Mouse (Mus musculus) forebrain, embryonic 13.5 days (tissue): ENCODE measurements around the gene Mycbp2. TPM values are rescaled to one million over a fixed set of nuclear protein-coding genes. Genes with fewer than 3 reads are reported as not detected.

Source experiments
- ATAC-seq: fragments of 200-750 bp; cut with Nextera tagmentation; 2 replicates; pipeline ENCODE4 v1.8.0; 2017
- H3K27ac ChIP-seq: fragments of 300-500 bp; sonication (generic); 2 replicates; pipeline ENCODE4 v1.5.1; 2015; ENCODE audit warnings: inconsistent platforms, mild to moderate bottlenecking, moderate library complexity
- H3K27me3 ChIP-seq: fragments of 300-500 bp; sonication (generic); 2 replicates; pipeline ENCODE4 v1.6.1; 2015; ENCODE audit warnings: mild to moderate bottlenecking, inconsistent platforms
- H3K36me3 ChIP-seq: fragments of 300-500 bp; sonication (generic); 2 replicates; pipeline ENCODE4 v1.6.1; 2015; ENCODE audit warnings: mild to moderate bottlenecking, inconsistent platforms; ENCODE audit not compliant: poor library complexity, severe bottlenecking
- H3K4me1 ChIP-seq: fragments of 300-500 bp; sonication (generic); 2 replicates; pipeline ENCODE4 v1.6.1; 2015; ENCODE audit warnings: inconsistent platforms
- H3K4me2 ChIP-seq: fragments of 300-500 bp; sonication (generic); 2 replicates; pipeline ENCODE4 v1.6.1; 2015; ENCODE audit warnings: inconsistent platforms, mild to moderate bottlenecking, moderate library complexity
- H3K4me3 ChIP-seq: fragments of 300-500 bp; sonication (generic); 2 replicates; pipeline ENCODE4 v1.5.1; 2015; ENCODE audit warnings: mild to moderate bottlenecking, inconsistent platforms
- H3K9ac ChIP-seq: fragments of 300-500 bp; sonication (generic); 2 replicates; pipeline ENCODE4 v1.6.1; 2015; ENCODE audit warnings: mild to moderate bottlenecking, inconsistent platforms
- H3K9me3 ChIP-seq: fragments of 300-500 bp; sonication (generic); replicated peaks from 2 replicates; pipeline ENCODE4 v1.6.1; 2016; ENCODE audit warnings: inconsistent platforms
- WGBS: fragments of 180-500 bp; shearing (Covaris S2); methylation state at CpG from one replicate; pipeline ENCODE4 v1.1.7; 2015; 5-methylcytosine and 5-hydroxymethylcytosine counted together
- polyA plus RNA-seq: library from polyadenylated mRNA; unstranded; fragments of >200 nt; fragmentation: Nextera tagmentation; extraction: Ambion mirVana; gene quantifications from 2 replicates; pipeline ENCODE4 v1.2.1, GENCODE M21; 2015

Mycbp2 gene
- polyA plus RNA-seq, 1 experiment from 2014 or later = 36.2 TPM

DNA sequence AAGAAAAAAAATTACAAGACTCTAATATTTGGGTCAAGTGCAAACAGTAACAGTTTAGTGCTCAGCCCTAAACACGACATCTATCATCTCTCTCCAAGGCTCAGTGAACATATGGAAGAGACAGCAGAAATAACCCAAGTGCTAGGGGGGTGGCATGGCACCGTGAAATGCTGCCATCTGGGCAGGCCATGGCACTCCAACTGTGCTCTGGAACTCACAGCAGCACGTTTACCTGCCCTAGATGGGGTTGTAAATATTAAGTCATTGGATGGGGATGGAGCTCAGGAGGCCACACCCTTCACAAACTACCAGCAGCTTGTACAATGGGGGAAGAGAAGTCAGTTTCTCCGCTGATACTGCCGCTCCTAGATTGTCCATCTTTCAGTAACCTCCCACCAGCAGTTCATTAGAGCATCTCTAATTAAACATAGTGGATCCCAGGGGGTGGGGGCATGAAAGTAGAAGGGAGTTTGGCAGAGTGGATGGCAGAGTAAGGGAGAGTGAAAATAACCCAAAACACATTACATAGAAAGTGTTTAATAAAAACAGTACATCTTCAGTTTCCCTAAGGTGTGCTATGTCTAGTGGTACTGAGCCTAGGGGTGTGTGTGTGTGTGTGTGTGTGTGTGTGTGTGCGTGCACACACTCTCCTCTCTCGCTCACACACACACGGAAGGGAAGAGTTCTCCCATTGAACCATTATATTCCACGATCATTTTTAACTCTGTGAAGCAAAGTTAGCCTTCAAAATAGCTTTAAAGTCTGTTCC is 267.2 kb downstream of the Mycbp2 start:
- Histone ChIP-seq H3K27me3 (no peaks in the 10 kb centered on the region), H3K9ac (no peak overlapping the region), H3K4me3 (no peak overlapping the region), H3K36me3 (peaks cover 36% of the 10 kb centered on the region), H3K27ac (no peak overlapping the region), H3K9me3 (no peaks in the 10 kb centered on the region), H3K4me1 (no peaks in the 10 kb centered on the region), H3K4me2 (no peak overlapping the region)
- peak; percentile 69 for ATAC-seq
- WGBS = 85% methylated on average over 9 of the region's 9 CpGs

DNA sequence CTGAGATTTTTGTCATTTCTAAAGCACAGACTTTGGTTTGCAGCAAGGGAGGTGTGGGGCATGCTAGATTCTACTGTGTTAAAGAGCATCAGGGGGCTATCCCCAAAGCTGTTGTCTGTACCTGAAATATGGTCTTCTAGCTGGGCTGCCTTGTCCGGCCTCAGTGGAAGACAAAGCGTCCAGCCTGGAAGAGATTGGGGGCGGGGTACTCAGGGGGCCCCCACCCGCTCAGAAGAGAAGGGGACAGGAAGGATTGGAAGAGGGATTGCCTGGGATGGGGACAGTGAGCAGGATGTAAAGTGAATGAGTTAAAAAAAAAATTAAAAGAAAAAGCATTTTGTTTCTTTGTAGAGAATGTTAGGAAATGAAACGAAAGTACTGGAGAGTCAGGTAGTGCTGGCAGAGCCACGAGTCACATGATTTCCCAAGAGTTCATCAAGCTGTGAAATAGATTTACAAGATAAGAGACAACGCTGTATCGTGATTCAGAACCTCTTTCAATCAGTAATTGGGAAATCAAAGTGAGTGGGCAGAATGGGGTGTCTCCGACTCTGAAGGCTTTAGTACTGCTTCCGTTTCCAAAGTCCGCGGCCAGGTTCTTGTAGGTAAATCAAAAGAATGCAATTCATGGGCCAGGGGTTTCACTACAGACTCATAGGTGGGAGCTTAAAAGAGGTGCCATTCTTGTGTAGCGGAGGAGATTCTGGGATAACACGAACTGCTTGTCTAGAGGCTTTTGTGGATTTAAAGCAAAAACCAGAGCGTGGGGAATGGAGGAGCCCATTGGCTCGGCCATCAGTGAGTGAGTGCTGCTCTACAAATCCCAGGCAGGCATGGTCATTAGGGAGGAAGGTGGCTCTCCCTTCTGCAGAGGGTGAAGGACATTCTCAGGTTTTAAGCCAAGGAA is 268.4 kb downstream of the Mycbp2 start:
- no peak overlapping the region for H3K4me2 ChIP-seq
- 91% methylated on average over 16 of the region's 16 CpGs for WGBS
- no peak overlapping the region for H3K9ac ChIP-seq
- no peaks in the 10 kb centered on the region for H3K27me3 ChIP-seq
- peaks cover 33% of the 10 kb centered on the region for H3K36me3 ChIP-seq
- no peaks in the 10 kb centered on the region for H3K4me1 ChIP-seq
- no peaks in the 10 kb centered on the region for H3K9me3 ChIP-seq
- no peak overlapping the region for H3K27ac ChIP-seq
- ATAC-seq = no peak
- H3K4me3 ChIP-seq = no peak overlapping the region

DNA sequence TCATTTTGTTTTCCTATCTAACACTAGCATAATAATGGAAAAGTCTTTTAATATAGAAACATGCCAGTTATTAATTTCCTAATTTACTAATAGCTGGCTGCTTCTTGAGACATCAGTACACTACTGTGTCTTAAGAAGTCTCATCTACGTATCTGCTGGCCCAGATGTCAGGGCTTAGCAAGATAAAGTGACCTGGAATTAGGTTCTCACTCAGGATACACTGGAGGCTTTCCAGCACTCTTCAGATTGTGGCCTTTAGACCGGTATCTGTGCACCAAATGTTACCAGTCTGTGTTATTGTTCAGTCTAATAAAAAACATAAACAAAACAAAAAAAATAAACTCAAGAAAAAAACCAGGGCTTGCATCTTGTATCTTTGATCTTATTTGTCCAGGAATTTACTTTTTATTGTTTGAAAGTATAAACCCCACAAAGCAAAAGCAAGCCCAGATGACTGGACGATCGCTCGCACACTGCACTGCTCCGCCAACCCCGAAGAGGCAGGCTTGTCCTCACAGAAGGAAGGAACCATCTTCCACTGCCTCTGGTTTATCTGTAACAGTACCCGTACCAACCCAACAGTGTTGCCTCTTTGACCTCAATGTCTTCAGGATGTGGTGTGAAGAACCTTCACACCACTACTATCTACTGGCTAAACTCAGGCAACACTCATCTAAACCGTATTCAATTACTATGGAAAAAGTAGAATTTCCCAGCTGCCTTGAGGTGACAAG is 269.2 kb downstream of the Mycbp2 start:
- no peaks in the 10 kb centered on the region for H3K4me1 ChIP-seq
- no peak for ATAC-seq
- H3K4me3 ChIP-seq = no peak overlapping the region
- H3K9ac ChIP-seq = no peak overlapping the region
- peaks cover 33% of the 10 kb centered on the region for H3K36me3 ChIP-seq
- no peaks in the 10 kb centered on the region for H3K9me3 ChIP-seq
- no peak overlapping the region for H3K4me2 ChIP-seq
- no peak overlapping the region for H3K27ac ChIP-seq
- no peaks in the 10 kb centered on the region for H3K27me3 ChIP-seq
- WGBS = 93% methylated on average over 9 of the region's 9 CpGs

- H3K4me1 ChIP-seq = peaks cover 6% of the 10 kb centered on the region
- 76% methylated on average over 7 of the region's 7 CpGs for WGBS
- H3K4me3 ChIP-seq = no peak overlapping the region
- no peak overlapping the region for H3K4me2 ChIP-seq
- peaks cover 33% of the 10 kb centered on the region for H3K36me3 ChIP-seq
- H3K27ac ChIP-seq = no peak overlapping the region
- ATAC-seq = no peak
- no peak overlapping the region for H3K9ac ChIP-seq
- H3K27me3 ChIP-seq = no peaks in the 10 kb centered on the region
- no peaks in the 10 kb centered on the region for H3K9me3 ChIP-seq
Observed at GRCm38 (mm10) chr14:103075166-103075565, 271.4 kb downstream of the Mycbp2 start.

GRCm38 (mm10) chr14:103073825-103074224 is 272.8 kb downstream of the Mycbp2 start:
- H3K9me3 ChIP-seq = no peaks in the 10 kb centered on the region
- H3K4me1 ChIP-seq = peaks cover 6% of the 10 kb centered on the region
- peaks cover 28% of the 10 kb centered on the region for H3K36me3 ChIP-seq
- no peak overlapping the region for H3K4me2 ChIP-seq
- WGBS = 84% methylated on average over 8 of the region's 8 CpGs
- H3K9ac ChIP-seq = no peak overlapping the region
- no peaks in the 10 kb centered on the region for H3K27me3 ChIP-seq
- no peak overlapping the region for H3K4me3 ChIP-seq
- no peak overlapping the region for H3K27ac ChIP-seq
- ATAC-seq = no peak

GRCm38 (mm10) chr14:103072731-103073130 is 273.9 kb downstream of the Mycbp2 start:
- no peak for ATAC-seq

GRCm38 (mm10) chr14:103071471-103071870 is 275.1 kb downstream of the Mycbp2 start:
- no peak for ATAC-seq
- Histone ChIP-seq H3K4me1 (peaks cover 6% of the 10 kb centered on the region), H3K36me3 (peaks cover 17% of the 10 kb centered on the region), H3K27ac (no peak overlapping the region), H3K4me2 (no peak overlapping the region), H3K9ac (no peak overlapping the region), H3K9me3 (no peaks in the 10 kb centered on the region), H3K4me3 (no peak overlapping the region), H3K27me3 (no peaks in the 10 kb centered on the region)
- 95% methylated on average over 12 of the region's 12 CpGs for WGBS

More at GRCm38 (mm10) chr14:103072731-103073130, 273.9 kb downstream of the Mycbp2 start:
- Histone ChIP-seq H3K4me3 (no peak overlapping the region), H3K9ac (no peak overlapping the region), H3K27me3 (no peaks in the 10 kb centered on the region), H3K9me3 (no peaks in the 10 kb centered on the region), H3K4me2 (no peak overlapping the region), H3K27ac (no peak overlapping the region), H3K4me1 (peaks cover 6% of the 10 kb centered on the region), H3K36me3 (peaks cover 24% of the 10 kb centered on the region)
- 89% methylated on average over 4 of the region's 4 CpGs for WGBS

DNA sequence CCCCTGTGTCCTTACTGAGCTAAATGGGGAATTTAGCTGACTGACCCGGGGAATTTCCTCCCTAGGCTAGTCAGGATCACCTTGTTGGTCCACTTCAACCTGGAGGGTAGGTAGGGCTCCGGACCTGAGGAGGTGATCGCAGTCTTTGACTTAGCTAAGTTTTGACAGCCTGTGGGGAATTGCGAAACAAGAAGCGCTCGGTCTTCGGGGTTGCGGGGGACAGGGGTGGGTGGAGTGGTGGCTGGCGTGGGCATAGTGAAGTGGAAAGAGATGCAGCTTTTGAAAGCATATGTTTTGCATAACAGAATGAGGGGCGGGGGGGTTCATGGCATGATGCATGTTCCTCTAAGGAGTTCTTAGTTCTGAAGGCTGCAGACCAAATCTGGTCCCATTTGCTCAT is 275.8 kb downstream of the Mycbp2 start:
- ATAC-seq = no peak
- Histone ChIP-seq H3K27ac (no peak overlapping the region), H3K4me3 (peak overlapping the region; percentile 63), H3K36me3 (peaks cover 13% of the 10 kb centered on the region), H3K4me1 (peaks cover 6% of the 10 kb centered on the region), H3K27me3 (no peaks in the 10 kb centered on the region), H3K4me2 (peak overlapping the region; percentile 81), H3K9me3 (no peaks in the 10 kb centered on the region), H3K9ac (peak overlapping the region; percentile 76)
- WGBS = 6% methylated on average over 10 of the region's 10 CpGs

GRCm38 (mm10) chr14:103069864-103070611 is 276.6 kb downstream of the Mycbp2 start, which contains the start of gene Cln5:
TSS of gene Cln5 (plus strand) at chr14:103070216.
- Histone ChIP-seq H3K36me3 (peaks cover 13% of the 10 kb centered on the region), H3K4me1 (peaks cover 11% of the 10 kb centered on the region), H3K4me3 (peak within 1 kb of the TSS; percentile 63), H3K27ac (peak within 1 kb of the TSS; percentile 69), H3K9me3 (no peaks in the 10 kb centered on the region), H3K9ac (peak within 1 kb of the TSS; percentile 76), H3K4me2 (peak within 1 kb of the TSS; percentile 81), H3K27me3 (no peaks in the 10 kb centered on the region)
- under 1% methylated on average over 65 of the region's 65 CpGs for WGBS
- peak; percentile 96 for ATAC-seq

GRCm38 (mm10) chr14:103069465-103069863 is 277.1 kb downstream of the Mycbp2 start:
- H3K9ac ChIP-seq = peak overlapping the region; percentile 76
- no peaks in the 10 kb centered on the region for H3K27me3 ChIP-seq
- peak overlapping the region; percentile 69 for H3K27ac ChIP-seq
- peaks cover 11% of the 10 kb centered on the region for H3K4me1 ChIP-seq
- H3K4me3 ChIP-seq = peak overlapping the region; percentile 63
- ATAC-seq = peak; percentile 65
- H3K4me2 ChIP-seq = peak overlapping the region; percentile 81
- WGBS = 11% methylated on average over 12 of the region's 12 CpGs
- peaks cover 11% of the 10 kb centered on the region for H3K36me3 ChIP-seq
- H3K9me3 ChIP-seq = no peaks in the 10 kb centered on the region
